Mouse (Mus musculus) testis, postnatal 10 days (tissue): ENCODE measurements around the gene 1700122O11Rik.

Source experiments
- DNase-seq: peaks from one replicate; pipeline ENCODE4 v3.0.0; 2021; ENCODE audit warnings: low spot score

Gene 1700122O11Rik

GRCm38 (mm10) chr17:48027677-48028076 lies 10.4 kb downstream of the 1700122O11Rik start:
- DNase-seq, result peak; percentile 62

- DNase-seq, result no peak
Observed at GRCm38 (mm10) chr17:48027019-48027418, 11.1 kb downstream of the 1700122O11Rik start.

GRCm38 (mm10) chr17:48024045-48024444 lies 14.0 kb downstream of the 1700122O11Rik start:
- no peak for DNase-seq

DNA sequence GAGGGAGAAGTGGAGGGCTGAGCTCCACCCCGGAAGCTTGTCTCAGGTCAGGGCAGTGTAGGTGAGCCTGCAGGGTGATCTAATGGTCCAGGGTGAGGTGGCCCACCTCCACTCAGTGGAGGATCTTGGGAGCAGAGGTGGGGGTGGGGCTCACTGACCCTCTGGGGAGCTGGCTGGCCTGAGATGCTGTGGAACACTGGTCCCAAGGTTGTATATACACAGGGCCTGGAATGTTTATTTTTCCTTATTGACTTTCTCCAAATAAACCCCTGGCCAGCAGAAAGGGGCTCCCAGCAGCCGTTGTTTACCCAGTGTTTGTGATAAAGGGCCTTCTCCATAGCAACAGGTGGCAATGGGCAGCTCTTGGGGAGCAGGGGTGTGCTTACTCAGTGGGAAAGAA lies 18.5 kb downstream of the 1700122O11Rik start:
- DNase-seq, result no peak

DNA sequence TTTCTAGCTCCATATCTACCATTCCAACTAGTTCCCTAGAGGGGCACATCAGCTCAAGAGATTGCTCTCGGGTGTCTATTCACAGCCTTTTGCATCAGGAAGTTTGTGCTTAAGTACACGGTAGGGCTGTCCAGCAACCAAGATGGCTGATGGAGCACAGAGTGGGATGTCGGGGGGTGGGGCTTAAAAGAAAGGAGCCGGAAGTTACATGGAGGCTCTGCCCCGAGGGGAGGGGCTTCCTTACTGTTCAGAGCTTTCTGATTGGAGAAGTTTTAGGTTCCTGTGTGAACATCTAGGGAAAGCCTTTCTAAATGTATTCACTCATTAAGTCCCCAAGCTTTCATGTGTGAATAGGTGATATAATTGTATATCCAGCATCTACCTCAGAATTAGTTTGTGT lies 21.5 kb downstream of the 1700122O11Rik start:
- DNase-seq, result no peak

DNA sequence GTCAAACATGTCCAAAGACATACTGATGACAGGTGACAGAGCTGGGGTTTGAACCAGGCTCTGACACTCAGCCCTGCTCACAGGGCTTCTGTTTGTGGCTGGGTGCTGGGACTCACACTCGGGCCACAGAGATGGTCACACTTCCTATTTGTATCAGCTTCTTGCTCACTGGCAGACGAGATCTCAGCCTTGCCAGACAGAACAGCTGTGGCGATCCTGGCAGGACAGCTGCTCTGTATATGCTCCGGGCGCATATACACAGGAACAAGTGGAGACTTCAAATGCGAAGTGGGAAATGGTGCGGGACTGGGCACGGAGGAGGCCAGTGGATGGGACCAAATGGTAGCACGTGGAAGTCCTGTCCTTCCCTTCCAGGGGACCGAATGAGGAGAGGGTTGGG lies 25.5 kb downstream of the 1700122O11Rik start:
- DNase-seq, result no peak

DNA sequence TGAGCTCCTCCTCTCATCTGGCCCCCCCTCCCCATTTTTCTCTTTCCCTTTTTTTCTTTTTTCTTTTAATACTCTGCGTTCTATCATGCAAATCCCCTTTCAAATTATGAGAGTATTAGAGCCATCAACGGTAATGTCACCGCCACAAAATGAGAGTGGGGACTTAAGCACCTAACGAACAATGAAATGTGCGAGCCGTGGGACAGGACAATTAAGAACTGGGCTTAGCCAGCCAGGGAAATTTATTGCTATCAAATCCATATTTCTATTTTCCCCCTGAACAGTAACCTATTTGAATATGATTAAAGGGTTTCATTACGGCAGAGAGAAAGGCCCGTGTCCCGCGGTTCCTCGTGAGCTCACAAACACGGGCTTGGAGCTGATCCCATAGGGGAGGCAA lies 27.0 kb downstream of the 1700122O11Rik start:
- no peak for DNase-seq

DNA sequence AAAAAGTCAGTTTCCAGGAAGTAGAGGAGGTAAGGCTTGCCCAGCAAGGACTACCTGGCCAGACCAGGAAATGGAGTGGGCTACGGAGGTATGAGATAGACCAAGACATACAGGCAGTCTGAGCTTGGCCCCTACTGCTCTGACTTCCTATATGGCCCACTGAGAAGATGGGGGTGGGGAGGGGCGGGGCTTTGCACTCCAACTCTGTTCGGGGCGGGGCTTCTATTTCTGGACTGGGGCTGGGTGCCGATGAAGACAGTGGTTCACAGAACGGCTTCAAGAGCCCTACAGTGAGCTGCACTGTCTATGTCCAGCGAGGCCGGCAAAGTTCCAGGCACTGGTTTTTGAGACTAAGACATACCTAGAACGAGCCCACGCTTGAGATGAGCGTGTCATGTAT lies 27.8 kb downstream of the 1700122O11Rik start:
- DNase-seq, result no peak

DNA sequence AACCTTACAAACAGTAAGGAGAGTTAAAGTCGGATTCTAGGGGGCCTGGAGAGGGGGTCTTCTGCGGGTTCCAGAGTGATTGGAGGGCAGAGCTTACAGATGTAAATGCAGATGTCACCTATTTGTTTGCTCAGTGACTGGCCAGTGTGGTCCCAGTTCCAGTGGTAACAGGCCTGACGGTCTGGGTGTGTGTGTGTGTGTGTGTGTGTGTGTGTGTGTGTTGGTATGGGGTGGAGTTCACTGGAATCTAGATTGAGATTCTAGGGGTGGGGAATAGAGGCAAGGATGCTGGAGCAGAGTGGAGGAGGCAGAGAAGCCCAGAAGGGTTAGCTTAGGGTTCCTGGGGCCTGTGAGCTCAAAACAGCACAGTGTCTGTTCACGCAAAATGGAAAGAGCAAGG lies 32.3 kb downstream of the 1700122O11Rik start:
- no peak for DNase-seq

DNA sequence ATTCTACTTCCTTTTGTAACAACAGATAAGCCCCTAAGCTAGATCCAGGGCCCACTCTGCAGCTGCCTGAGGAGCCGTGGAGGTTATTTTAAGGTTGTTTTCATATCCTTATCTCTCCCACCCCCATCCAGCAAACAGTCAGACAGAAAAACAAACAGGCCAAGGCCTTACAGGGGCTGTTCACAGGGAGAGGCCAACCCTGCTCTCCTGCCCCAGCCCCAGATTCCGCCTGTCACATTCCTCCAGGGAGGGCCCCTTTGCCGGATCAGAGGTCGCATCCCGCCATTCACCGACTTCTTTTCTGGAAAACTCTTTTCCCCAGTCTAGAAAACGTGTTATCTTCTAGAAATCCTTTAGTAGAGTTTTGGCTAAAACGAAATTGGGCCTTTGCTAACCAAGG lies 33.0 kb downstream of the 1700122O11Rik start:
- no peak for DNase-seq

GRCm38 (mm10) chr17:48004619-48005018 lies 33.5 kb downstream of the 1700122O11Rik start:
- DNase-seq, result no peak

DNA sequence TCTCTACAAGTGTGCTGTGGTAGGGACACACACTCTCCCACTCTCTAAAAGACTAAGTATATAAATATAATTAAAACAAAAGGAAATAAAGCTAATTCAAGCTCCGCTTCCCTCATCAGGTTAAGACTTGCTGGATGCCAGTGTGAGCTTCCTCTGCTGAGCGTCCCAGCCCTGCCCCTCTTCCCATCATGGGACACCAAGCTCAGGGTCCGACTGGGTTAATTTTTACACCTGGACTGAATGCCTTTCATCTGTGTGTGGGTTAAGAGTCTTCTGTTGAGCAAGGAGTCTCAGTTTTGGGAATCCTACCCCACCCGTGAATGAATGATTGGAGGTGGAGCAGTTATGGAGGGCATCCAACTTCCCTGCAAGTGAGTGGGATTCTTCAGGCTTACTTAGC lies 35.6 kb downstream of the 1700122O11Rik start:
- DNase-seq, result no peak

GRCm38 (mm10) chr17:48001586-48002361 lies 36.3 kb downstream of the 1700122O11Rik start:
- no peak for DNase-seq

DNA sequence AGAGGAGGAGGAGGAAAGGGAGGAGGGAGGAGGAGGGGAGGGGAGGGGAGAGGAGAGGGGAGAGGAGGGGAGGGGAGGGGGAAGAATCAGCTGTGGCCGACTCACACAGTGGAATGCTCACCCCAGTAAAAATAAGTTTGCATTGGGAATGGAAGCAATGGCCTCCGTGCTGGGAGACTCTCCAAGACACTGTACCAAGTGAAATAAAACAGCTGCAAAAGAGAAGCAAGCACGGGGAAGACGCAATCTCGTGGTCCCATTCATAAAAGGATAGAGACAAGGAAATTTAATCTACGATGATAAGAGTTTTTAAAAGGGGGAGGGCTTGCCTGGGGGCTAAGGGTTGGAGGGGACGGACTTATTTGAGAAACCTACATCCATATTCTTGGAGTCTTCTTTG lies 36.9 kb downstream of the 1700122O11Rik start:
- DNase-seq, result no peak

- DNase-seq, result no peak
Observed at GRCm38 (mm10) chr17:47999812-48000211, 38.3 kb downstream of the 1700122O11Rik start.

DNA sequence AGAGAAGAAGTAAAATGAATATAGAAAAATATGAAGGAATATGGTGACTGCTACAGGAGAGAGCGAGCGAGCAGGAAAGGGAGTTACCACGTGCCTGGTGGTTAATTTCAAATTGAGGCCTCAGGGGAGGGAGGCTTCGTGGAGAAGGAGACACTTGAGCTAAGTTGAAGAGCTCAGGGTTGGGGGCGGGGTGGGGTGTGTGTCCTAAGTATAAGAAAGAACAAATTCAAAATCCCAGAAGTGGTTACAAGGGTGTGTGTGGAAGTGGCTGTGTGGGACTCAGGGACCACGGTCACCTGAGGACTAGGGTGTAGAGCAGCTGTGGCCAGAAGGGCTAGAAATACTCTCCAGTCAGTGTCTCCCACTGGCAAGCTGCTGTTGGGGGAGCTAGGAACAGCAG lies 38.7 kb downstream of the 1700122O11Rik start:
- DNase-seq, result no peak

GRCm38 (mm10) chr17:47997806-47998205 lies 40.3 kb downstream of the 1700122O11Rik start:
- no peak for DNase-seq

DNA sequence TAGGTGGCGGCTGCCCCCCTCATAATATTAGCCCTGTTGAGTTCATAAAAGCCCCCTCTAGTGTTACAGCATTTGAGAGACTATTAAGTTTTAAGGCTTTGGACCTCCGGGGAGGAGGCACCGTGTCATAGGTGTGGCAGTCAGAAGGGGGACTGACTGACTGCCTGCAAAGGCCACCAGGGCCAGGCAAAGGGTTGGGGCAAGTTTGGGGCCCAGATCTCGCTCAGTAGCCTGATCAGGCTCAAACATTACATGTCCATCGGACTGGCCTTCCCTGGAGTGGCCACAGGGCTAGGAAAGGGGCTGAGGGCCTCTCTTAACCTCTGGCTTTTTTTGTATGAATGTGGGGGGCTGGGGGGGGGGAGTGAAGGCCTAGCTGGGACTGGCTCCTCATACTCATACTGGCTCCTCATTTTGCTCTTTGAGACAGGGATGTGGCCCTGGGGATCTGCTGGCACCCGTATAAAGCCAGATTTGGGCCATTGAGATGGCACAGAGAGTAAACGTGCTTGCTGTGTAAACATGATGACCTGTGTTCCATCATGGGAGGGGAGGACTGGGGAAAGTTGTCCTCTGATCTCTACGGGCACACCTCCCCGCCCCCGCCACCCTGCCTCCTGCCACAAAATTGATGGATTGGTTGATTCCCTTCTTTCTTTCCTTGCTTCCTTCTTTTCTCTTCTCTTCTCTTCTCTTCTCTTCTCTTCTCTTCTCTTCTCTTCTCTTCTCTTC lies 47.5 kb downstream of the 1700122O11Rik start:
- no peak for DNase-seq

- no peak for DNase-seq
Observed at GRCm38 (mm10) chr17:47989951-47990378, 48.1 kb downstream of the 1700122O11Rik start.

GRCm38 (mm10) chr17:47988811-47989210 lies 49.3 kb downstream of the 1700122O11Rik start:
- DNase-seq, result no peak

DNA sequence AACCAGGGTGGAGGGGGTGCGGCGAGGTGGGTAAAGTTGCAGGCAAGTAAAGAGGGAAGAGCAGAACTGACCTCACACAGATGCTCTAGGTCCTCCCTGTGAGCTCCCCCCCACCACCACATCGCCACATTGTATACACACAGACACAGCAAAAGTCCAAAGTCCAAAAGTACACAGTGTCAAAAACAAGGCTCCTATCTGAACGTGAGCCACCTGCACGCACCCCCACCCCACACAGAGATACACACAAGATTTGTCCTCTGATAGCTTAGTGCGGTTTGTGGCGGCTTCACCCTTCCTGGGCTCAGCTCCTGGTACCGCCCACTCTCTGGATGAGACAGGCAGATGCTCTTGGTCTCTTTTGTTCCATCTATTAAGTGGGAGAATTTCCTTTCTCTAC lies 50.0 kb downstream of the 1700122O11Rik start:
- no peak for DNase-seq
